Mouse (Mus musculus) G1E (cell line): ENCODE results near the gene Yju2. TPM values are rescaled to one million over a fixed set of nuclear protein-coding genes. Genes with fewer than 3 reads are reported as not detected.
"Not testable (repeated sequence)": the region's sequence is repeated elsewhere in the genome, so short reads cannot be mapped to it uniquely, and the experiment has no call there.

Experiments
- ATAC-seq: 2 replicates; pipeline ENCODE4 v1.8.0; 2016; ENCODE audit warnings: mild to moderate bottlenecking; ENCODE audit not compliant: insufficient number of reproducible peaks, poor library complexity, low FRiP score, severe bottlenecking; ENCODE audit errors: extremely low read depth
- DNase-seq: peaks from one replicate; pipeline ENCODE4 v3.0.0; 2012; ENCODE audit warnings: low spot score
- H3K27me3 ChIP-seq: 2 replicates; pipeline ENCODE4 v1.6.1; 2012; ENCODE audit warnings: mild to moderate bottlenecking, low read length, inconsistent platforms; ENCODE audit not compliant: insufficient read depth
- H3K36me3 ChIP-seq: replicated peaks from 2 replicates; pipeline ENCODE3; 2012; ENCODE audit warnings: mild to moderate bottlenecking, inconsistent platforms
- H3K4me1 ChIP-seq: 2 replicates; pipeline ENCODE4 v1.6.1; 2012; ENCODE audit warnings: low read depth, low read length, inconsistent platforms, mixed read lengths; ENCODE audit not compliant: insufficient read depth
- H3K4me3 ChIP-seq: 2 replicates; pipeline ENCODE4 v1.5.1; 2012; ENCODE audit warnings: low read depth, mild to moderate bottlenecking, inconsistent platforms, low read length, moderate library complexity, mixed read lengths
- H3K9me3 ChIP-seq: replicated peaks from 2 replicates; pipeline ENCODE4 v1.6.1; 2012; ENCODE audit warnings: inconsistent platforms
- CTCF ChIP-seq: IDR thresholded peaks from 2 replicates; pipeline ENCODE4 v1.5.1; 2012; ENCODE audit warnings: low read depth, low read length, inconsistent platforms, mixed read lengths
- GATA1 ChIP-seq: IDR thresholded peaks from 2 replicates; pipeline ENCODE4 v1.6.1; 2012; ENCODE audit warnings: borderline replicate concordance, low read length, inconsistent platforms, mixed read lengths
- GATA2 ChIP-seq: IDR thresholded peaks from 2 replicates; pipeline ENCODE4 v1.6.1; 2012; ENCODE audit warnings: low read depth, low read length, inconsistent platforms, borderline replicate concordance
- POLR2AphosphoS5 ChIP-seq: IDR thresholded peaks from 2 replicates; pipeline ENCODE4 v1.6.1; 2012; ENCODE audit warnings: low read depth, low read length, inconsistent platforms; ENCODE audit not compliant: insufficient replicate concordance
- TAL1 ChIP-seq: conservative IDR thresholded peaks from 2 replicates; pipeline ENCODE4 v1.6.1; 2012; ENCODE audit warnings: low read depth, low read length, inconsistent platforms, mixed read lengths
- polyA plus RNA-seq: library from polyadenylated mRNA; stranded (reverse); fragments of >175 nt; gene quantifications from 2 replicates; pipeline ENCODE4 v1.2.3, GENCODE M21; 2012
- total RNA-seq, 2 experiments: library from RNA; stranded (forward) in 1 of 2; stranded (reverse) in 1 of 2; fragments of 200-1000 nt in 1 of 2; fragments of >200 nt in 1 of 2; fragmentation: Nextera tagmentation in 1 of 2; gene quantifications; 2 replicates each; pipeline ENCODE4 v1.2.3; 2014 to 2017

Yju2 gene
- total RNA-seq (2014; fragmentation: Nextera tagmentation) (8.3 and 12.6 TPM in 2 replicates), total RNA-seq (2017) (16.7 and 18.1 TPM in 2 replicates), polyA plus RNA-seq (27.8 and 33.5 TPM in 2 replicates)

DNA sequence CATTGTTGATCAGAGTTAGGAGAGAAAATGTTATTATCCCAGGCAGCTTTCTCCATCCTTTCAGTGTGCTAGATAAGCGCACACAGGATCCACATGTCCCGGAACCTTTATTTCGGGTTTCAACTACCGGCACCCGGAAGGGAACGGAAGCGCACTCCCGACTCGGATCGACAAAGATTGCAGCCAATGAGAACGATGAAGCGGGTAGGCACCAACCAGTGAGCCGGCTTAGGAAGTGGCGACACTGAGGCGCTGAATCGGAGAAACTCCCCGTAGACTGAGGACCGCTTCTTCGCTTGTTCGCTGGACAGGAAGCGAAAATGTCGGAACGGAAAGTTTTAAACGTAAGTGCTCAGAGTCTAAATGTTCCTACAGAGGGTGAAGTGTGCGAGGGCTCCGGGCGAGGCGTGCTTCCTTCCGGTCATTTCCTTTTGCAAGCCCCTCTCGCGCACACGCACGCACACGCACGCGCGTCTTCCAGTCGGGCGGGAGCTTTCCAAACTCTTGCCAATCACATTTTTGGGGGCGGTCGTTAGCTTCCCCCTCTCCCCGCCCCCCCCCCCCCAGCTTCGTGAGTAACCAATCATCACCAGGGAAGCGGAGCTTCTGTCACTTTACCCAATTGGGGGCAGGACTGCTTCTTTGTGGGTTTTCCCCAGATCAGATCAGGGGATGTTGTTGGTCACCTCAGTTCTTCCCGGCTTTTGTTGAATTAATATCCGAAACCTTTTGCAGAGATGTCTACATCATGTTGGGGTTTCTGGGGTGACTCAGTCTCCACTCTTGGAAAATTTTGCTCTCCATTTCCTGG lies at the start of gene Yju2:
Gene Yju2 (plus strand): TSS at position 182 of the 811 bp plus-strand sequence.
- peak; percentile 90 for ATAC-seq

DNA sequence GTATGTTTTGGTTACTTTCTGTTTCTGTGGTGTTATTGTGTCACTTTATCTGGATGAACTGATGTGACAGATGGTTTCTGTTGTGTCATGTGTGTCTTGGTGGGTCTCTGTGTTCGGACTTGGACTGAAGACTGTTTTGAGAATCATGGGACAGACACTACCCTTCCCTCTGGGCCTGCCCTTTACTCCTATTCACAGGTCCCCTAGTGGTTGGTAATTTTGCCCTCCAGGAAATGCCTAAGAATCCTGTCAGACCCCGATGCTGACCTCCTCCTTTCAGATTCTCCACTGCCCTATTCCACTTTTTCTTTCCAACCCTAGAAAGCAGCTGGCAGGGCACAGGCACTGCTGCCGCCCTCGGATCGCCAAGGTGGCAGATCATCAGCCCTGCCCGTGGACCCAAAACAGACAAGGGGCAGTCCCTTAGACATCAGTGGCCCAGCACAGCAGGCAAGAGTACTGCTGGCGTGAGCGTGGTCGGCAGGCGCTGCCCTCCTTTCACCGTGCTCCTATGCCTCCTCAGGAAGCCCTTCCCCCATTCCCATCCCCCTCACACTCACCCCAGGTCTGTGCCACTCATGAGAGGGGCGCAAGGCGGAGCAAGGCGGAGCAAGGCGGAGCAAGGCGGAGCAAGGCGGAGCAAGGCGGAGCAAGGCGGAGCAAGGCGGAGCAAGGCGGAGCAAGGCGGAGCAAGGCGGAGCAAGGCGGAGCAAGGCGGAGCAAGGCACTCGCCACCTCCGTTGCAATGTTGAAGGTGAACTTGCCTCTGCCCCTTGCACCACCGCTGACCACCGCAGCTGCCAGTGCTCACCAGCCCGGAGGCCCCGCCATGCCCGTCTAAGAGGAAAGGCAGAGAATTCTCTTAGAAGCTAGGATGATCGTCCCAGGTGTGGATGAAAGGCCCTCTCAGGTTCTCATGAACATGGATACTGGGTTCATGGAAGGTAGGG lies 27.1 kb upstream of the Yju2 start:
- H3K9me3 ChIP-seq = peaks cover 43% of the 10 kb centered on the region

More for the DNA sequence above, at the start of gene Yju2:
- DNase-seq = peak; percentile 99
- Histone ChIP-seq H3K4me3 (peak within 1 kb of the TSS; percentile 71), H3K27me3 (peaks cover 9% of the 10 kb centered on the region), H3K36me3 (peaks cover 51% of the 10 kb centered on the region), H3K9me3 (no peaks in the 10 kb centered on the region), H3K4me1 (peaks cover 62% of the 10 kb centered on the region)
- TF ChIP-seq TAL1 (no peak), GATA1 (no peak), POLR2AphosphoS5 (no peak), GATA2 (no peak), CTCF (no peak)

DNA sequence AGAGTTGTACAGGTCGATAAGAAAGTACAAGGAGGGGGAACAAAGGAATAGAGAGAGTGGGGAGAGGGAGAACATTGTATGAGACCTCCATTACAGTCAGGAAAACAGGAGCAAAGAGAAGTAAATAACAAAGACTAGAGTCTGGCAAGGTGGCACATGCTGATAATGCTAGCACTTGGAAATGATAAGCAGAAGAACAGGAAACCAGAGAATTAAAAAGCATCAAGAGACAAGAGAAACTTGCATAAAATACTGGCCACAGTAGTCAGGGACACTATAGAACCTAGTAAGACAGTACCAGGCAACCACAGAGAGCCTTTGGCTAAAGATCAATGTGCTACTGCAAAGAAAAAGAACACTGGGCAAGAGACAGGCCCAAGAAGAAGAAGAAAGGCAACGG lies 26.3 kb upstream of the Yju2 start:
- Histone ChIP-seq H3K36me3 (peaks cover 25% of the 10 kb centered on the region), H3K9me3 (peaks cover 44% of the 10 kb centered on the region), H3K4me1 (peaks cover 39% of the 10 kb centered on the region), H3K4me3 (peak overlapping the region; percentile 80), H3K27me3 (no peaks in the 10 kb centered on the region)
- DNase-seq = no peak
- peak; percentile 5; the same call in 1 of the 2 replicates for ATAC-seq
- TF ChIP-seq TAL1 = peak; percentile 51; the same call in 1 of the 2 replicates
- no peak for TF ChIP-seq CTCF

More for the DNA sequence above, 27.1 kb upstream of the Yju2 start:
- TF ChIP-seq TAL1 = no peak
- 0 out of 2 replicates have a peak, but pooled peaks have one; percentile 14 for TF ChIP-seq CTCF
- no peak for TF ChIP-seq GATA1
- Histone ChIP-seq H3K4me3 (peak overlapping the region; percentile 80), H3K4me1 (peaks cover 39% of the 10 kb centered on the region), H3K36me3 (peaks cover 25% of the 10 kb centered on the region), H3K27me3 (no peaks in the 10 kb centered on the region)
- ATAC-seq (peak; percentile 67), DNase-seq (peak; percentile 52)

DNA sequence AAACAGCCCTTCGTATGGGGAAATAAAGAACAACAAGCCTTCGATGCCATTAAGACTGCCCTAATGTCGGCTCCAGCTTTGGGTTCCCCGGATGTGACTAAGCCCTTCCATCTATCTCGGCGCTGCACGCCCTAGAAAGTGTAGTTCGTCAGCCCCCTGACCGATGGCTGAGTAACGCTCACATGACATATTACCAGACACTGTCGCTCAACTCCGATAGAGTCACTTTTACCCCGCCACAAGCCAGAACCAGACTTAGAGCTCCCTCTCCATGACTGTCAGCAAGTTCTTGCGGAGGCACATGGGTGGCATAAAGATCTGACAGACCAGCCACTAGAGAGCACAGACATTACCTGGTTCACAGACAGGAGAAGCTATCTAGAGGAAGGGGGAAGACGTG lies 25.7 kb upstream of the Yju2 start:
- Histone ChIP-seq H3K4me1 (peaks cover 39% of the 10 kb centered on the region), H3K9me3 (peaks cover 47% of the 10 kb centered on the region), H3K27me3 (no peaks in the 10 kb centered on the region), H3K36me3 (peaks cover 28% of the 10 kb centered on the region), H3K4me3 (peak overlapping the region; percentile 80)
- ATAC-seq (peak; percentile 56), DNase-seq (peak; percentile 10)
- TF ChIP-seq POLR2AphosphoS5 (no peak), GATA2 (no peak), CTCF (no peak), TAL1 (no peak), GATA1 (no peak)

DNA sequence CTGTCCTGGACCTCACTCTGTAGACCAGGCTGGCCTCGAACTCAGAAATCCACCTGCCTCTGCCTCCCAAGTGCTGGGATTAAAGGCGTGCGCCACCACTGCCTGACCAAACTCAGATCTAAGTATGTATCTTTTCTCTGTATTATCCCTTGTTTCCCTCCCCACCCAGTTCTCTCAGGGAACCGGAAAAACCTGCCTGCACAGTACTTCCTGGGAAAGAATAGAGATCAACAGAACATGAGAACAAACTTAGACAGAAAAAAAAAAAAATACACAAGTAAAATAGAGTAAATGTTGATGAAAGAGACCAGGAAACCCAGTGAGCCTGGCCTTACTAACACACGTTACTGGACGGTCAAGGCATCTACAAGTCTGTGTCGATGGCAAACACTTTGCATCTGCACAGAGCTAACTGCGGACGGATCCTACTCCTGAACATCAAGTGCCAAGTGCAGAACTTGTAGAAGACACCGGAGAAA lies 14.5 kb upstream of the Yju2 start:
- H3K36me3 ChIP-seq, H3K9me3 ChIP-seq, DNase-seq, H3K27me3 ChIP-seq: not testable (repeated sequence)
- H3K4me3 ChIP-seq = peak overlapping the region; percentile 74
- H3K4me1 ChIP-seq = peaks cover 11% of the 10 kb centered on the region
- peak; percentile 9; the same call in 1 of the 2 replicates for ATAC-seq

DNA sequence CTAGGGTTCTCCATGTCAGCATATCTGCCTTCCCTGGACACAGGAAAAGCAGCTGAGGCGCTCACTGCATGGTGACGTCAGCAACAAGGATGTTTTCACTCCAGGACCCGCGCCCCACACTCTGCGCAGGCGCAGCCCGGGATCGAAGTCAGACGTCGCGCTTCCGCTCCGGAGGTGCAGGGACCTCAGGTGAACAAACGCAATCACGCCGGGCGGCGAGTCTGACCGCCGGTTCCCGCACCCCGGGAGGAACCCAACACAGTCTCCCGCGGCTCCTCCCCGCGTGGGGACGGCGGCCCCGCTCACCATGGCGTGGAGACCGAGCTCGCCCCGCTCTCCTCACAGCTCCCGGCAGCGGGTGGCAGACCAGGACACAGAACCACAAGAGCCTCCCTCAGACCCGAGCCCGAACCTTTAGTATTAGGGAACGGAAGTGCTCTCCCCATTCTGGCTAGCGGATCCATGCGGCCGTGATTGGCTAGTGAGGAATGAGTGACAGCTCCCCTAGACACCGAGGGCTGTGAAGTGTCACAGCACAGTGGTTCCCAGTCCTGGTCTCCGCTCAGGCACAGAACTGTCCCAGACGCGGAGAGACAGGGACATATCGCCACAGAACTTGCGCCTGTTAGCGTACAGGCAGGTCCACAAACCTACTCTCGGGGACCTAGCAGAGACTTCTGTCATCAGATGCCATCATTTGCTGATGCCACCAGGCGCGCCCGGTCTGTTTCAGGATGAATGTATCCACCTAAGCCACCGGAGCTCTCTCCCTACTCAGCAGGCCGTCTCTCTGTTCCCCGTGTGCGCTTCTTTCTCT lies 13.8 kb upstream of the Yju2 start:
- ATAC-seq = peak; percentile 97
- not testable (repeated sequence) for H3K27me3 ChIP-seq, DNase-seq, H3K36me3 ChIP-seq, H3K9me3 ChIP-seq
- Histone ChIP-seq H3K4me3 (peak overlapping the region; percentile 74), H3K4me1 (peaks cover 11% of the 10 kb centered on the region)
